Mouse (Mus musculus) frontal cortex, postnatal 36 days (tissue): ENCODE results near the gene Meaf6.

Experiments
- DNase-seq, 2 experiments: peaks; one replicate each; pipeline ENCODE4 v3.0.0; 2022; ENCODE audit warnings: low spot score in 2 of 2

Gene Meaf6

GRCm38 (mm10) chr4:125116090-125116861 is 31.3 kb downstream of the Meaf6 start:
- DNase-seq, result peak; percentile 55 to 63

GRCm38 (mm10) chr4:125116929-125117328 is 32.0 kb downstream of the Meaf6 start:
- no peak for DNase-seq

DNA sequence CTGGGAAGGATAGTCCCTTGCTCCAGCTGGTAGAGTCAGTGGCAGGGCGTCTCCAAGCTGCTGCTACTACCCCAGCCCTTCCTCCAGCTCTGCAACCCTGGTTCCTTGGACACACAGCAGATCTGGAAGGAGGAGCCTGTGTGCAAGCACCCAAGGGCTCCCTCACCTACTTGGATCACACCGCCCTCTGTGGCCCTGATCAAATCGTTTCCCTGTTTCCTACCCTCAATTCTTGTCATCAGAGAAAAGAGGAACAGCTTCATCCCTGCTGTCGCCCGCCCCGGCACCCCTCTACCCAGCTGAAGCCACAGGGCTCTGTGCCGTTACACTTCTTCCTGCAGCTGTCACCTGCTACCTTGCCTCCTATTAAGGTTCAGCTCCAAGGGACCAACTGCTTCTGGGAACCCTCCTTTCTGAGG is 33.0 kb downstream of the Meaf6 start:
- no peak for DNase-seq

- no peak for DNase-seq
Measured at GRCm38 (mm10) chr4:125119070-125119469, 34.1 kb downstream of the Meaf6 start.

DNA sequence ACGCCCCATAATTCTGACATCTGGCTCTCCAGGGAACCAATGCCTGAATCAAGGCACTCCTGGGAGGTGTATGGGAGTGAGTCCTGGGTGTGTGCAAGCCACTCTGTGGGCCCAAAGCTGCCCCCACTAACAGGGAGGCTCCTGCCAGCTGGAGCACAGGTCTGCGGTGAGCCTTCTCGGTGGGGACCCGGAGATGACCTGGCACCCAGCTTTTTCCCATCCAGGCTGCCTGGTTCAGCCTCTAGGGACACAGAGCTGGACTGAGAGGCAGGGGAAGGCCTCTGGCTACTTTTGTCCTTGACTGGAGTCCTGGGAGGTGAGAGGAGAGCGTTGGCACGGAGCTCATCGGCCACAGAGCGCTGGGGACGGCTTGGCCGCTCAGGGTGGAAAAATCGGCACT is 34.8 kb downstream of the Meaf6 start:
- no peak for DNase-seq

- DNase-seq, result no peak
Measured at GRCm38 (mm10) chr4:125122431-125123278, 37.7 kb downstream of the Meaf6 start.

GRCm38 (mm10) chr4:125123279-125123671 is 38.3 kb downstream of the Meaf6 start:
- DNase-seq, result no peak

- no peak for DNase-seq
Measured at GRCm38 (mm10) chr4:125124424-125125209, 39.7 kb downstream of the Meaf6 start.

DNA sequence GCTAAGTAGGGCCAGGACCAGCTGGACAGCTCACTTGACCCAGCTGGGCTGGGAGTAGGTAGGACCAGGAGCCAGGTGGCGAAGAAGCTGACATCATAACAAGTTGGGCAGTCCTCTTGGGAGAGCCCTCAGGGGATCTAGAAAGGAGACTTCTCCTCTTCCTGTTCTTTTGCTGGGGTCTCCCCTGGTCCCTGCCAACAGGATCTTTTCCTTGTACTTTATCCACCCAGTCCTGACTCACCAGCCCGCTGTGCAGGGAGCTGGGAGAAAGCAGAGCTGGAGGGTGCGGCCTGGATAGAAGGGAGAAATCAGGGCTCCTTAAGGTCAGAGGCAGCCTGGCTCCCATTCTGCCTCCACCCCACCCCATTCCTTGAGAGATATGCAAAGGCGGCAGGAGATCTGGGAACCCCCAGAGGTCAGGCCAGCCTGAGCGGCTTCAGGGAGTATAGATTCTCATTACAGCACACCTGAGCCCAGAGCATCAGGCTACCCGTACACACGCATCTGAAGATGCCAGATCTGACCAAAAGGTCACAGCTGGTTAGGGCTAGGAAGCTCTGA is 40.5 kb downstream of the Meaf6 start:
- DNase-seq, result no peak

- DNase-seq, result no peak
Measured at GRCm38 (mm10) chr4:125126186-125126585, 41.3 kb downstream of the Meaf6 start.

GRCm38 (mm10) chr4:125126761-125127160 is 41.8 kb downstream of the Meaf6 start:
- no peak for DNase-seq

GRCm38 (mm10) chr4:125127305-125128084 is 42.6 kb downstream of the Meaf6 start, which contains the start of gene Zc3h12a:
Zc3h12a (minus strand) TSS chr4:125127840.
- DNase-seq, result peak; percentile 55 to 57

DNA sequence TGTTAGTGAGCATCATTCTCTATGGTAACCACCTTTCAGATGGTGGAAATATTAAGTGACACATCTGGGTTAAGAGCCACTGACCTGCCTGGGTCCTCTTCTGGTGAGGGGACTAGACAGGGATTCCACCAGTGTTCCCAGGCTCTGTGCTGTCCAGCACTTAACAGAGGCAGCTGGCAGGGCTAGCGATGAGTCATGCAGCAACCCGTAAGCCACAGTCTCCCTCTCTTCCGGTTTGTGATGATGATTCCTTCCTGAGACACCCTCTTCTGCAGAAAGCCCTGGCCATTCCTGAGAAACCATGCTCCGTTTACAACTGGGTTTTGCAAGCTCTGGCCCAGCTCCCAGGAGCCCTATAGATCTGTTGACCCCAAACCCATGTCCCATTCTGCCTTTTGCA is 46.6 kb downstream of the Meaf6 start:
- no peak for DNase-seq

DNA sequence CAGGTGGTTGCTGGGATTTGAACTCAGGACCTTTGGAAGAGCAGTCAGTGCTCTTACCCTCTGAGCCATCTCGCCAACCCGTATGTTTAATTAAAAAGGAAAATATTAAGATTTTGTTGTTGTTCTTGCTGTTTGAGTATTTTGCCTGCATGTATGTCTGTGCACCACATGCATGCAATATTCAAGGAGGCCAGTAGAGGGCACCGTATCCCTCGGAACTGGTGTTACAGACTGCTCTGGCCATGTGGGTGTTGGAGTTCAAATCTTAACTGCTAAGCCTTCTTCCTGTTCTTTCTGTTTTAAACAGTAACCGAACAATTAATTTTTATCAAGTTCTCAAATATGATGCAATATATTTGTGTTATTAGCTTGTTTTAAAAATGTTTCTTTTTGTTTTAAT is 47.5 kb downstream of the Meaf6 start:
- DNase-seq, result peak in 1 of 2 experiments; percentile 72

DNA sequence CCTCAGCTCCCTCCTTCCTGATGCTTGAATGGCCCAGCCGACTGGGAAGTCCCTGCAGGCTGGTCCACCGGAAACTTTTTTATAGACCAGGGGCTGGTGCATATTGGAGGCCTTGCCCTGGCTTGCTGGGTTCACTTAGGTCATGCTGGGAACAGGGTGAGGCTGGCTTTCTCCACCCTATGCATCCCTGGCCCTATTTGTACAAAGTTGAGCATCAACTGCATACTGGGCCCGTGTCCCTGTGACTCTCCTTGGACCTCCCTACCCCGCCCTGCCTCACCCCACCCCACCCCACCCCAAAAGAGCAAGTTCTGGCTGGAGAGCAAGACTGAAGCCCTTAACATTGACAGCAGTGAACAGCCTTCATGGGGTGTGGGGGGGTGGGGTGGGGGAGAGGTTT is 49.3 kb downstream of the Meaf6 start:
- no peak for DNase-seq

- no peak for DNase-seq
Measured at GRCm38 (mm10) chr4:125134631-125135030, 49.7 kb downstream of the Meaf6 start.

DNA sequence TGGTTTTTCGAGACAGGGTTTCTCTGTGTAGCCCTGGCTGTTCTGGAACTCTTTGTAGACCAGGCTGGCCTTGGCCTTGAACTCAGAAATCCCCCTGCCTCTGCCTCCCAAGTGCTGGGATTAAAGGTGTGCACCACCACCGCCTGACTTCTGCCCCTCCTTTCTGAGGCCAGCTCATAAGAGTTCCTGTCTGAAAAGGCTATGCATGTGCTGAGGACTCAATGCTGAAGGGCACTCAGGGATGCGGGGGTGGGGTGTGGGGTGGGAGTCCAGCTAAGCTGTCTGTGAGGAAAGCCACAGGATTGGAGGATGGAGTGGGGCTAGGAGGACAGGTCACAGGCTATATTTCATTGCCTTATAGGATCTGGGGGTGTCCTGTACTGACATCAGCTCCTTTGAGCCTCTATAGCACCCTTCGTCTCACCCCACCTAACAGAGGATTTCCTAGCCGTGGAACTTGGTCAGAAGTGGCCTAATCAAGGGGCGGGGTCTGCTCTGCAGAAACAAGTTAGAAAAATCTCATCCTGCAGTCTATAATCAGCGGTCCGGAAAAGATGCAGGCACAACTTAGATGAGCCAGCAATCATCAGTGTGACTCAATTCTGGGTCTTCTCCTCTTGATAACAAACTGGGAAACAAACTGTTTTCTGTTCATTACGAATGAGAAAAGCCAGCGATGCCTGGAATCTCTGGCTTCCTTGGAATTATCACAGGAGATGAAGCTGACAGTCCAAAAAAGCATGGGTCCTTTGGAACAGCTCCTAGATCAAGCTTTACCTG is 50.3 kb downstream of the Meaf6 start:
- DNase-seq, result no peak

DNA sequence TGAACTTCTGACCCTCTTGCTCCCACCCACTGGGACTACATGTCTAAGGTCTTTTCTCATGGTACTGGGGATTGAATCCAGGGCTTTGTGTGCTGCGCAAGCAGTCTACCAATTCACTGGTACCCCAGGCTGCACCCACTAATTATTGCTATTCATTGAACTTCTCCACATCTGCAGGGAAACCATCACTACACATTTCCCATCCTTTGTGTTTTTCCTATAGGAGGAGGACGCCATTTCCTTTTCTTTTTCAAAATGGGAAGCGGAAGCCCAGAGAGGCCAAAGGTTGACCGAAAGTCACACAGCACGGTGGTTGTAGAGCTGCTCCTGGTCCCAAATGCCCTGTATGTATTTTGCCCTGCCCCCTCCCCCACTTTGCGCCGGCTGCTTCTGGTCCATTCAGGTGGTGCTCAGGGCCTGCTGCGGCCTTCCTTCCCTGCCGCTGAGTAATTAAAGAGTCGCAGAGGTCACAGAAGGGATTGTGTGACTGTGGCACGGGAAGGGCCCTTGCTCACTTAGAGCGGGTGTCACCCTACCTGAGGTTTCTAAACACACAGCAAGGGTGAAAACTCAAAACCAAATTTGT is 51.5 kb downstream of the Meaf6 start:
- DNase-seq, result no peak

GRCm38 (mm10) chr4:125138321-125138720 is 53.4 kb downstream of the Meaf6 start:
- no peak for DNase-seq

DNA sequence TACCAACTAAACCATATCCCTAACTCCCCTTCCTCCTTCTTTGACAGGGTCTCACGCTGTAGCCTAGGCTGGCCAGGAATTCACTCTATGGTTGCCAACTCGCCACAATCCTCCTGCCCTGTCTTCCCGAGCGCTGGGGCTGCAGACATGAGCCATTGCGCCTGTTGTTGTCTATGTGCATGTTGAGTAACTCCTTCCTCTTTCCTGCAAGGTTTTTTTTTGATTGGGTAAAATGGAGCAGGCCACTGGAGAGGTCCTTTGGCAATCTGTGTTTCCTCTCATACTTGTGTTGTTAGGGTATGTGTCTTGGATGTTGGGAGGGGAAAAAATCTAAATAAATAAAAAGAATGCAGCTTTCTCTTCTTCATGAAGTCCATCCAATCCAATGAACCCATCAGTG is 59.3 kb downstream of the Meaf6 start:
- no peak for DNase-seq
